12 mouse cellular contexts compared by ENCODE assay signal in genomic region chr4:122933857-122934256, GRCm38 (mm10). TPM values are rescaled to one million over a fixed set of nuclear protein-coding genes. Genes with fewer than 3 reads are reported as not detected.
DNase-seq lines count a peak whose midpoint lies in the region; ATAC-seq and TF ChIP-seq lines count a peak whose summit lies in the region.
"Had no signal": no experiment of that assay in that cellular context is flagged by ENCODE, and none has a peak within 500 bp of the region (broad histone marks: within the 10 kb centered on the region; RNA-seq: fewer than 3 reads in every experiment).

No protein-coding gene starts in this region.

- no peak for TF ChIP-seq CTCF in liver, postnatal 0 days (IDR thresholded peaks at IDR 0.05; ENCODE audit: low read depth)

- ATAC-seq in liver, postnatal 0 days, result 0 out of 2 replicates have a peak, but pooled peaks have one; percentile 19
- ATAC-seq in liver, embryonic 12.5 days, result no peak
- no peak for ATAC-seq in forebrain, embryonic 16.5 days
- no peak for ATAC-seq in megakaryocyte-erythroid progenitor cell, adult 5-6 weeks (replicated peaks; ENCODE audit: low FRiP score, low TSS enrichment, poor library complexity, severe bottlenecking)

- WGBS in liver, postnatal 0 days (ENCODE audit: insufficient replicate concordance), result 17% methylated on average over 3 of the region's 3 CpGs
- 19% methylated on average over 3 of the region's 3 CpGs for WGBS in liver, embryonic 12.5 days (ENCODE audit: insufficient replicate concordance)
- WGBS in forebrain, embryonic 16.5 days, result 67% methylated on average over 3 of the region's 3 CpGs

- no peak for TF ChIP-seq EP300 in liver, postnatal 0 days (IDR thresholded peaks at IDR 0.05; ENCODE audit: low read depth)

- H3K4me2 ChIP-seq in liver, postnatal 0 days (ENCODE audit: low read depth, low read length), result no peak overlapping the region
- no peak overlapping the region for H3K4me2 ChIP-seq in liver, embryonic 12.5 days
- H3K4me2 ChIP-seq in forebrain, embryonic 16.5 days (ENCODE audit: low read length), result no peak overlapping the region
- H3K4me2 ChIP-seq: hindbrain, embryonic 14.5 days; liver, embryonic 11.5 days had no signal

- no peaks in the 10 kb centered on the region for H3K36me3 ChIP-seq in liver, postnatal 0 days (replicated peaks; ENCODE audit: insufficient read depth, low read length)
- H3K36me3 ChIP-seq in liver, embryonic 12.5 days, result no peaks in the 10 kb centered on the region
- H3K36me3 ChIP-seq in forebrain, embryonic 16.5 days (ENCODE audit: control insufficient read depth, insufficient read depth), result no peaks in the 10 kb centered on the region

- intact Hi-C loops in left cerebral cortex, postnatal 36 days (cut with DNase I), result no loop called here

- H3K4me1 ChIP-seq in liver, postnatal 0 days (ENCODE audit: insufficient read depth), result peaks cover 4% of the 10 kb centered on the region
- 0 out of 2 replicates have a peak, but pooled peaks cover 6% of the 10 kb centered on the region for H3K4me1 ChIP-seq in liver, embryonic 12.5 days
- no peaks in the 10 kb centered on the region for H3K4me1 ChIP-seq in forebrain, embryonic 16.5 days (replicated peaks; ENCODE audit: control insufficient read depth, insufficient read depth, low read length)

- H3K27me3 ChIP-seq in liver, postnatal 0 days (ENCODE audit: insufficient read depth, low read length), result 0 out of 2 replicates have a peak, but pooled peaks cover 6% of the 10 kb centered on the region
- no peaks in the 10 kb centered on the region for H3K27me3 ChIP-seq in liver, embryonic 12.5 days (replicated peaks)
- H3K27me3 ChIP-seq in forebrain, embryonic 16.5 days (replicated peaks; ENCODE audit: control insufficient read depth, insufficient read depth, low read length), result no peaks in the 10 kb centered on the region

- no peak for DNase-seq in liver, postnatal 0 days
- DNase-seq in induced T-regulatory cell, adult 2 months (ENCODE audit: low read depth), result peak; percentile 79
- DNase-seq in naive thymus-derived CD4-positive, alpha-beta T cell, adult 2 months (ENCODE audit: low read depth), result peak; percentile 86
- DNase-seq in thymus, postnatal 14 days, result peak; percentile 86
- no peak for DNase-seq in left cerebral cortex, postnatal 36 days (ENCODE audit: low spot score in 2 of 2)
- DNase-seq: cerebellum, postnatal 25 days had no signal

- H3K9me3 ChIP-seq in liver, postnatal 0 days (ENCODE audit: low read length), result no peaks in the 10 kb centered on the region
- H3K9me3 ChIP-seq in liver, embryonic 12.5 days (replicated peaks), result no peaks in the 10 kb centered on the region
- no peaks in the 10 kb centered on the region for H3K9me3 ChIP-seq in forebrain, embryonic 16.5 days (ENCODE audit: control insufficient read depth, low read length)

- no peak overlapping the region for H3K9ac ChIP-seq in liver, postnatal 0 days (replicated peaks)
- no peak overlapping the region for H3K9ac ChIP-seq in liver, embryonic 12.5 days
- H3K9ac ChIP-seq in forebrain, embryonic 16.5 days (replicated peaks; ENCODE audit: low read depth, low read length), result no peak overlapping the region
- H3K9ac ChIP-seq: hindbrain, embryonic 14.5 days had no signal

- H3K27ac ChIP-seq in liver, postnatal 0 days (ENCODE audit: low read depth), result no peak overlapping the region
- H3K27ac ChIP-seq in liver, embryonic 12.5 days, result no peak overlapping the region
- H3K27ac ChIP-seq in forebrain, embryonic 16.5 days (ENCODE audit: low read length), result no peak overlapping the region
- H3K27ac ChIP-seq: hindbrain, embryonic 14.5 days; left cerebral cortex, adult 2 months had no signal

- H3K4me3 ChIP-seq in liver, postnatal 0 days (ENCODE audit: low read depth, low read length), result no peak overlapping the region
- H3K4me3 ChIP-seq in liver, embryonic 12.5 days, result no peak overlapping the region
- no peak overlapping the region for H3K4me3 ChIP-seq in forebrain, embryonic 16.5 days (replicated peaks; ENCODE audit: low read length)
- H3K4me3 ChIP-seq: left cerebral cortex, adult 2 months had no signal

RNA-seq across cellular contexts. Expression of gene Mfsd2a, which starts 27.1 kb away (rescaled TPM):
- not detected in 2 replicates for polyA plus RNA-seq in liver, postnatal 0 days (2015; fragmentation: Nextera tagmentation; extraction: Ambion mirVana)
- 0.14 and 0.28 TPM in 2 replicates for polyA plus RNA-seq in liver, embryonic 12.5 days (2016; fragmentation: Nextera tagmentation; extraction: Ambion mirVana)
- 34.3 and 37.2 TPM in 2 replicates for polyA plus RNA-seq in forebrain, embryonic 16.5 days (2015; fragmentation: Nextera tagmentation; extraction: Ambion mirVana)
- total RNA-seq in megakaryocyte-erythroid progenitor cell, adult 5-6 weeks (2014; fragmentation: Nextera tagmentation), result not detected in 2 replicates
- not detected in 2 replicates for total RNA-seq in megakaryocyte-erythroid progenitor cell, adult 5-6 weeks (2017)
- 10 to 100 TPM; 36.9 to 50.0 TPM for total RNA-seq in left cerebral cortex, postnatal 36 days (2021)

RNA-seq across cellular contexts. Expression of gene Cap1, which starts 48.0 kb away (rescaled TPM):
- polyA plus RNA-seq in liver, postnatal 0 days (2015; fragmentation: Nextera tagmentation; extraction: Ambion mirVana), result 22.3 and 28.4 TPM in 2 replicates
- polyA plus RNA-seq in liver, embryonic 12.5 days (2016; fragmentation: Nextera tagmentation; extraction: Ambion mirVana), result 30.3 and 31.6 TPM in 2 replicates
- polyA plus RNA-seq in forebrain, embryonic 16.5 days (2015; fragmentation: Nextera tagmentation; extraction: Ambion mirVana), result 77.5 and 80.8 TPM in 2 replicates
- total RNA-seq in megakaryocyte-erythroid progenitor cell, adult 5-6 weeks (2014; fragmentation: Nextera tagmentation), result 50.7 and 56.5 TPM in 2 replicates
- total RNA-seq in megakaryocyte-erythroid progenitor cell, adult 5-6 weeks (2017), result 80.5 and 95.8 TPM in 2 replicates
- 100 to 1,000 TPM; 267 to 277 TPM for total RNA-seq in left cerebral cortex, postnatal 36 days (2021)

Comparison
In these comparisons a context has a peak if more than half of its experiments do, and no peak if none do; other contexts are left out.
1. DNase-seq: peak in induced T-regulatory cell, adult 2 months (single experiment), naive thymus-derived CD4-positive, alpha-beta T cell, adult 2 months (single experiment) and thymus, postnatal 14 days (single experiment); none in liver, postnatal 0 days (single experiment) and left cerebral cortex, postnatal 36 days (0 of 2).
2. RNA of gene Mfsd2a, which starts 27.1 kb away (polyA plus RNA-seq): 34.3 to 37.2 TPM in forebrain, embryonic 16.5 days; 0.14 to 0.28 TPM in liver, embryonic 12.5 days and not detected in liver, postnatal 0 days; every median in the first group is over 10 times any median in the second.